Mouse (Mus musculus) brown adipose tissue, adult 24 weeks (tissue): ENCODE measurements around the gene Lepr. TPM values are rescaled to one million over a fixed set of nuclear protein-coding genes. Genes with fewer than 3 reads are reported as not detected.

Experiments
- H3K27ac ChIP-seq: fragments of 200-500 bp; replicated peaks from 2 replicates; pipeline ENCODE4 v1.5.1; 2012; ENCODE audit warnings: low read depth, mild to moderate bottlenecking, low read length
- H3K4me1 ChIP-seq: fragments of 200-500 bp; 2 replicates; pipeline ENCODE4 v1.6.1; 2012; ENCODE audit warnings: low read length, mixed read lengths; ENCODE audit not compliant: control insufficient read depth, insufficient read depth, insufficient read length
- H3K4me3 ChIP-seq: fragments of 200-500 bp; 2 replicates; pipeline ENCODE4 v1.5.1; 2012; ENCODE audit warnings: low read depth, mild to moderate bottlenecking, low read length, moderate library complexity; ENCODE audit not compliant: insufficient read depth
- polyA plus RNA-seq: library from polyadenylated mRNA; stranded (reverse); fragments of >200 nt; gene quantifications from 2 replicates; pipeline ENCODE4 v1.2.4, GENCODE M21; 2012; ENCODE audit not compliant: missing spikeins, insufficient read depth, insufficient read length

Gene Lepr
- polyA plus RNA-seq, 1 experiment: 0.99 TPM

DNA sequence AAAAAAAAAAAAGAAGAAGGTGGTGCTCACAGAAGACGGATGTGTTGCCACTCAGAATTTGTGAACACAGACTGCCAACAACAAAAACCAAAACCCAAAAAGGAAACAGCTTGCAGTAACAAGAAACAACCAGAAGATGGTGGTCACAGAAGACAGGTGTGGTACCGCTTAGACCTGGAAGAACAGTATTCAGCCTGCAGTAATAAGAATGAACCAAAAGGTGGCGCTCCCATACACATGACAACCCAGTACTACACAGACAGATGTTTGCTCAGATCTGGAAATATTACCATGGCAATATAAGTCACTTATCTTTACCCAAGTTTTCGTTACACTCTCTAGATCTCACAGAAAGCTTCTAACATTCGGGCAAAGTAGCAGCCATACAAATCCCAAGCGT, 143.7 kb downstream of the Lepr start:
- Histone ChIP-seq H3K27ac (no peak overlapping the region), H3K4me1 (no peaks in the 10 kb centered on the region), H3K4me3 (no peak overlapping the region)

DNA sequence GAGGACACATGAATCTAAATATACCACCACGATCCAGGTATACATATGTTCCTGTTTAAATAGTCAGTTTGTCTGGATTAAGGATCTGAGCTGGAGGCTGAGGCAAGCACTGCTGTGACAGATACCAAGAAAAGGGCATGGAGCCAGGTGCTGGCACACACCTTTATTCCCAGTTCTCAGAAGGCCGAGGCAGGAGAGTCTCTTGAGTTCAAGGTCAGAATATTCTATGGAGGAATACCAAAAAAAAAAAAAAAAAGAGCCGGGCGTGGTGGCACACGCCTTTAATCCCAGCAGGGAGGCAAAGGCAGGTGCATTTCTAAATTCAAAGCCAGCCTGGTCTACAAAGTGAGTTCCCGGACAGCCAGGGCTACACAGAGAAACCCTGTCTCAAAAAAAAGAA, 145.1 kb downstream of the Lepr start:
- Histone ChIP-seq H3K4me1 (no peaks in the 10 kb centered on the region), H3K4me3 (no peak overlapping the region), H3K27ac (no peak overlapping the region)

Other genes starting within 250 kb of the Lepr start
- not detected in 2 replicates for gene Dnajc6, start 220.8 kb upstream of the Lepr start, polyA plus RNA-seq
- gene Leprot, start 69.7 kb upstream of the Lepr start, polyA plus RNA-seq: 36.0 and 36.4 TPM in 2 replicates
- not detected in 2 replicates for gene B020004J07Rik, start 126.6 kb downstream of the Lepr start, polyA plus RNA-seq
- gene C130073F10Rik, start 176.4 kb downstream of the Lepr start, polyA plus RNA-seq: not detected in 2 replicates
- gene Gm12800, start 191.7 kb downstream of the Lepr start, polyA plus RNA-seq: not detected in 2 replicates
- not detected in 2 replicates for gene Gm12794, start 223.0 kb downstream of the Lepr start, polyA plus RNA-seq